Mouse (Mus musculus) MEL (cell line): Measurements from ENCODE around the gene Tmem203. TPM values are rescaled to one million over a fixed set of nuclear protein-coding genes. Genes with fewer than 3 reads are reported as not detected.

Experiments
- DNase-seq: peaks from one replicate; pipeline ENCODE4 v3.0.0; 2011; ENCODE audit warnings: low read depth, low spot score
- H3K27ac ChIP-seq: 2 replicates; pipeline ENCODE4 v1.5.1; 2012; ENCODE audit warnings: low read depth, mild to moderate bottlenecking, control low read depth, low read length, moderate library complexity; ENCODE audit not compliant: control insufficient read depth
- H3K27me3 ChIP-seq, 2 experiments: fragments of 150-350 bp in 1 of 2; sonication (generic) in 1 of 2; 2 replicates each; pipeline ENCODE4 v1.6.1; 2012; ENCODE audit warnings: low read length in 2 of 2, mild to moderate bottlenecking in 2 of 2, improper control_type of control experiment in 1 of 2, moderate library complexity in 1 of 2; ENCODE audit not compliant: insufficient read depth in 2 of 2, control insufficient read depth in 1 of 2
- H3K36me3 ChIP-seq, 2 experiments: 2 replicates each; pipeline ENCODE4 v1.6.1; 2012 to 2014; ENCODE audit warnings: low read length in 2 of 2, improper control_type of control experiment in 1 of 2, inconsistent platforms in 1 of 2, mild to moderate bottlenecking in 1 of 2; ENCODE audit not compliant: insufficient read depth in 2 of 2, control insufficient read depth in 1 of 2
- H3K4me1 ChIP-seq, 2 experiments: fragments of 150-350 bp in 1 of 2; sonication (generic) in 1 of 2; 2 replicates each; pipeline ENCODE4 v1.6.1; 2012; ENCODE audit warnings: low read length in 2 of 2, improper control_type of control experiment in 1 of 2, mild to moderate bottlenecking in 1 of 2; ENCODE audit not compliant: insufficient read depth in 2 of 2, control insufficient read depth in 1 of 2
- H3K4me3 ChIP-seq, 2 experiments: fragments of 150-350 bp in 1 of 2; sonication (generic) in 1 of 2; 2 replicates each; pipeline ENCODE4 v1.5.1; 2012; ENCODE audit warnings: low read depth in 2 of 2, low read length in 2 of 2, mild to moderate bottlenecking in 2 of 2, moderate library complexity in 2 of 2, control low read depth in 1 of 2, improper control_type of control experiment in 1 of 2; ENCODE audit not compliant: control insufficient read depth in 1 of 2, insufficient read depth in 1 of 2
- H3K79me2 ChIP-seq: 2 replicates; pipeline ENCODE4 v1.6.1; 2012; ENCODE audit warnings: mild to moderate bottlenecking, low read length, moderate library complexity; ENCODE audit not compliant: control insufficient read depth, poor library complexity, insufficient read depth
- H3K9ac ChIP-seq: 2 replicates; pipeline ENCODE4 v1.6.1; 2012; ENCODE audit warnings: low read depth, mild to moderate bottlenecking, control low read depth, low read length, moderate library complexity; ENCODE audit not compliant: control insufficient read depth, poor library complexity, severe bottlenecking
- H3K9me3 ChIP-seq: fragments of 150-350 bp; sonication (generic); replicated peaks from 2 replicates; pipeline ENCODE4 v1.6.1; 2012; ENCODE audit warnings: mild to moderate bottlenecking, low read length, improper control_type of control experiment, moderate library complexity; ENCODE audit not compliant: insufficient read depth
- BHLHE40 ChIP-seq: IDR thresholded peaks from 2 replicates; pipeline ENCODE4 v1.6.1; 2012; ENCODE audit warnings: low read depth, mild to moderate bottlenecking, inconsistent platforms, low read length, improper control_type of control experiment, borderline replicate concordance
- CHD1 ChIP-seq: IDR thresholded peaks from 2 replicates; pipeline ENCODE4 v1.6.1; 2012; ENCODE audit warnings: low read depth, mild to moderate bottlenecking, inconsistent platforms, low read length, improper control_type of control experiment
- CHD2 ChIP-seq: IDR thresholded peaks from 2 replicates; pipeline ENCODE4 v1.6.1; 2011; ENCODE audit warnings: low read length, improper control_type of control experiment
- E2F4 ChIP-seq: IDR thresholded peaks from 2 replicates; pipeline ENCODE4 v1.6.1; 2011; ENCODE audit warnings: low read depth, low read length, improper control_type of control experiment, borderline replicate concordance
- ETS1 ChIP-seq: IDR thresholded peaks from 2 replicates; pipeline ENCODE4 v1.6.1; 2012; ENCODE audit warnings: low read depth, mild to moderate bottlenecking, inconsistent platforms, low read length, improper control_type of control experiment, moderate library complexity
- GABPA ChIP-seq: IDR thresholded peaks from 2 replicates; pipeline ENCODE4 v1.6.1; 2012; ENCODE audit warnings: low read depth, mild to moderate bottlenecking, inconsistent platforms, low read length, improper control_type of control experiment, moderate library complexity
- HCFC1 ChIP-seq: IDR thresholded peaks from 2 replicates; pipeline ENCODE4 v1.6.1; 2012; ENCODE audit warnings: low read depth, mild to moderate bottlenecking, inconsistent platforms, low read length, improper control_type of control experiment, moderate library complexity
- JUND ChIP-seq: IDR thresholded peaks from 2 replicates; pipeline ENCODE4 v1.6.1; 2011; ENCODE audit warnings: low read depth, mild to moderate bottlenecking, improper control_type of control experiment, low read length
- KAT2A ChIP-seq: conservative IDR thresholded peaks from 2 replicates; pipeline ENCODE4 v1.6.1; 2012; ENCODE audit warnings: low read depth, low read length, improper control_type of control experiment, inconsistent platforms
- MAFK ChIP-seq: IDR thresholded peaks from 2 replicates; pipeline ENCODE4 v1.6.1; 2011; ENCODE audit warnings: low read depth, mild to moderate bottlenecking, low read length, improper control_type of control experiment, borderline replicate concordance
- MAX ChIP-seq: IDR thresholded peaks from 2 replicates; pipeline ENCODE4 v1.6.1; 2011; ENCODE audit warnings: low read length, improper control_type of control experiment
- MAZ ChIP-seq: IDR thresholded peaks from 2 replicates; pipeline ENCODE4 v1.6.1; 2012; ENCODE audit warnings: low read depth, mild to moderate bottlenecking, inconsistent platforms, low read length, improper control_type of control experiment
- MYB ChIP-seq: IDR thresholded peaks from 2 replicates; pipeline ENCODE4 v1.6.1; 2011; ENCODE audit warnings: mild to moderate bottlenecking, low read depth, low read length, improper control_type of control experiment
- NELFE ChIP-seq: IDR thresholded peaks from 2 replicates; pipeline ENCODE4 v1.6.1; 2011; ENCODE audit warnings: low read depth, low read length, improper control_type of control experiment
- POLR2A ChIP-seq, 2 experiments: IDR thresholded peaks; 2 replicates each; pipeline ENCODE4 v1.6.1; 2011 to 2012; ENCODE audit warnings: low read length in 2 of 2, mild to moderate bottlenecking in 2 of 2, control low read depth in 1 of 2, improper control_type of control experiment in 1 of 2, low read depth in 1 of 2, moderate library complexity in 1 of 2; ENCODE audit not compliant: control insufficient read depth in 1 of 2, insufficient read depth in 1 of 2, poor library complexity in 1 of 2
- POLR2AphosphoS2 ChIP-seq: IDR thresholded peaks from 2 replicates; pipeline ENCODE4 v1.6.1; 2011; ENCODE audit warnings: low read length, improper control_type of control experiment
- POLR2AphosphoS5 ChIP-seq: IDR thresholded peaks from 2 replicates; pipeline ENCODE4 v1.6.1; 2012; ENCODE audit warnings: low read depth, borderline replicate concordance, mild to moderate bottlenecking, inconsistent platforms, low read length, moderate library complexity, mixed read lengths
- RAD21 ChIP-seq: IDR thresholded peaks from 2 replicates; pipeline ENCODE4 v1.6.1; 2011; ENCODE audit warnings: mild to moderate bottlenecking, low read depth, low read length, improper control_type of control experiment
- SIN3A ChIP-seq: IDR thresholded peaks from 2 replicates; pipeline ENCODE4 v1.6.1; 2012; ENCODE audit warnings: low read length, improper control_type of control experiment, inconsistent platforms
- TAL1 ChIP-seq: IDR thresholded peaks from 2 replicates; pipeline ENCODE4 v1.6.1; 2012; ENCODE audit warnings: mild to moderate bottlenecking, inconsistent platforms, low read length, moderate library complexity, mixed read lengths
- TCF12 ChIP-seq: IDR thresholded peaks from 2 replicates; pipeline ENCODE4 v1.6.1; 2014; ENCODE audit warnings: low read depth, mild to moderate bottlenecking, inconsistent platforms, low read length, improper control_type of control experiment, moderate library complexity
- USF2 ChIP-seq, 2 experiments: IDR thresholded peaks; 2 replicates each; pipeline ENCODE4 v1.6.1; 2011 to 2012; ENCODE audit warnings: improper control_type of control experiment in 2 of 2, low read length in 2 of 2, borderline replicate concordance in 1 of 2, inconsistent platforms in 1 of 2, low read depth in 1 of 2, mild to moderate bottlenecking in 1 of 2; ENCODE audit not compliant: insufficient read depth in 1 of 2
- ZC3H11A ChIP-seq: IDR thresholded peaks from 2 replicates; pipeline ENCODE4 v1.6.1; 2012; ENCODE audit warnings: low read depth, mild to moderate bottlenecking, inconsistent platforms, low read length, improper control_type of control experiment
- ZNF384 ChIP-seq: IDR thresholded peaks from 2 replicates; pipeline ENCODE4 v1.6.1; 2012; ENCODE audit warnings: low read depth, mild to moderate bottlenecking, inconsistent platforms, low read length, improper control_type of control experiment
- polyA plus RNA-seq, 2 experiments: library from polyadenylated mRNA; stranded (reverse) in 1 of 2; unstranded in 1 of 2; fragments of >175 nt in 1 of 2; fragments of >200 nt in 1 of 2; gene quantifications; 2 replicates each; pipeline versions ENCODE4 v1.2.1 to v1.2.4; 2012; ENCODE audit warnings: low replicate concordance in 2 of 2, low read depth in 1 of 2; ENCODE audit not compliant: insufficient read length in 2 of 2, insufficient read depth in 1 of 2, missing spikeins in 1 of 2
- total RNA-seq: library from RNA; depleted of rRNA; stranded (reverse); fragments of 300-350 nt; gene quantifications from 2 replicates; pipeline ENCODE4 v1.2.3, GENCODE M21; 2012

The Tmem203 gene
- total and polyA plus RNA-seq, 3 experiments = 8.4 to 17.0 TPM; not detected in 1

DNA sequence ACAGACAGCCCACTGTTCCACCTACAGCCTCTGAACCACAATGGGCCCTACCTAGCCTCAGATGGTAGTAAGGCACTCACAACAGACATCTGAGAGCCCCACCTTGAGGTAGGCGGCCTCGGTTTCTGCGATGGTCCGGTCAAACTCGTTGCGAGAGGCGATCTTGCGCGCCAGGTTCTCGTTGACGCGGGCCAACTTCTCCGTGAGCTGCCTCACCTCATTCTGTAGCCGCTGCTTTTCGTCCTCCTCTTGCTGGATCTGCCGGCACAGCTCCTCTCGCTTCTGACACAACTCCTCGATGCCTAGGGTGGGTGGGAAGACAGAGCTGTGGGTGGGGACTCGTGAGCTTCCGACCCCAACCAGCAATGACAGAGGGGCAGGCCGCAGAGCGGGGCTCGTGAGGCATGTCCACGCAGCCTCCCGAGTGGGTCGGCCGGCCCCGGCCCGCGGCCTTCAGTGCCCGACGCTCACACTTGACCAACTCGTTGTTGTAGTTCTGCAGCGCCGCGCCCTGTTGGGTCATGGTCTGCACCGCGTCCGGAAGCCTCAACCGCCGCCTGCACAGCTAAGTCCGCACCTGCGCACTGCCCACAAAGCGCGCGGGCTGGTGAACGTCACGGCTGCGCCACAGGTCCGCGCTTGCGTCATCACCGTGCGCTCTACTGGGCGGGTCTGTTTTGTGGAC is 16.7 kb downstream of the Tmem203 start, which contains the start of the genes Ssna1 and Anapc2 (continued):
- TF ChIP-seq GABPA = 0 out of 2 replicates have a peak, but pooled peaks have one; percentile 25
- TF ChIP-seq MAFK = no peak
- TF ChIP-seq KAT2A = no peak; the same call in 1 of the 2 replicates
- TF ChIP-seq CHD1 = no peak
- TF ChIP-seq RAD21 = no peak; the same call in 1 of the 2 replicates
- TF ChIP-seq POLR2AphosphoS2 = peak; percentile 92
- TF ChIP-seq E2F4 = no peak; the same call in 1 of the 2 replicates
- TF ChIP-seq JUND = no peak
- TF ChIP-seq POLR2AphosphoS5 = no peak
- TF ChIP-seq CHD2 = no peak
- TF ChIP-seq POLR2A (IDR thresholded peaks at IDR 0.05; ENCODE audit: control insufficient read depth in 1 of 2, insufficient read depth in 1 of 2, low read depth in 1 of 2, low read length in 2 of 2, poor library complexity in 1 of 2) = peak; percentile 67 to 89

DNA sequence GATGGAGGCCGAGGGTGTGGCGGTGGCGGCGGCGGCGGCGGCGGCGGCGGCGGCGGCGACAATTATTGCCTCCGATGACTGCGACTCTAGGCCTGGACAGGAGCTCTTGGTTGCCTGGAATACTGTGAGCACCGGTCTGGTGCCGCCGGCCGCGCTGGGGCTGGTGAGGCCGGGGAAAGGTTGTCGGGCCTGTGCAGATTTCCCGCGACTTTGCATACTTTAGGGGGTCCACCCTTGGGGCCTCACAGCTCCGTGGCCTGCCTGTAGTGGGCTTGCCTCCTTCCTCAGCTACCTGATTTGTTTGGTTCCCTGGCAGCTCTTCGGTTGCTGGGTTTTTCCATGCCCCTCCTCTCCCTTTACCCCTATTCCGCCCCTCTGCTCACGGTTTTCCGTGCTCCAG is 17.3 kb downstream of the Tmem203 start:
- H3K27ac ChIP-seq = no peak overlapping the region

GRCm38 (mm10) chr2:25273010-25273409 is 17.8 kb downstream of the Tmem203 start:
- Histone ChIP-seq H3K36me3 (peaks cover 1 to 16% of the 10 kb centered on the region in 2 experiments), H3K79me2 (peaks cover 26% of the 10 kb centered on the region), H3K4me1 (peaks cover 0 to 15% of the 10 kb centered on the region in 2 experiments; a peak in 3 of 4 replicates), H3K4me3 (peak overlapping the region; percentile 65 to 78), H3K27me3 (no peaks in the 10 kb centered on the region), H3K9me3 (no peaks in the 10 kb centered on the region), H3K9ac (peak overlapping the region; percentile 82), H3K27ac (no peak overlapping the region)
- DNase-seq = no peak
- no peak for TF ChIP-seq BHLHE40
- TF ChIP-seq TCF12 = no peak
- TF ChIP-seq E2F4 = no peak
- no peak for TF ChIP-seq MYB
- no peak for TF ChIP-seq HCFC1
- no peak for TF ChIP-seq CHD1
- no peak for TF ChIP-seq MAZ
- no peak for TF ChIP-seq ZNF384
- TF ChIP-seq MAX = no peak
- no peak for TF ChIP-seq POLR2AphosphoS5
- TF ChIP-seq SIN3A = no peak
- no peak for TF ChIP-seq USF2 (IDR thresholded peaks at IDR 0.05; ENCODE audit: borderline replicate concordance in 1 of 2, insufficient read depth in 1 of 2, low read depth in 1 of 2, low read length in 2 of 2)
- no peak for TF ChIP-seq TAL1
- no peak for TF ChIP-seq NELFE
- TF ChIP-seq ETS1 = no peak

More for the DNA sequence above, 17.3 kb downstream of the Tmem203 start:
- Histone ChIP-seq H3K4me3 (peak overlapping the region; percentile 65 to 78), H3K27me3 (no peaks in the 10 kb centered on the region), H3K9me3 (no peaks in the 10 kb centered on the region), H3K36me3 (peaks cover 1 to 21% of the 10 kb centered on the region in 2 experiments), H3K79me2 (peaks cover 31% of the 10 kb centered on the region), H3K9ac (peak overlapping the region; percentile 82), H3K4me1 (peaks cover 0 to 20% of the 10 kb centered on the region in 2 experiments)
- TF ChIP-seq SIN3A (peak; percentile 43), ZC3H11A (no peak), RAD21 (no peak), CHD2 (no peak), NELFE (peak; percentile 1; the same call in 1 of the 2 replicates)
- no peak for DNase-seq
